Mouse (Mus musculus) erythroblast, embryonic 14.5 days (primary cell): ENCODE measurements around the gene Adamtsl5.

Experiments
- GATA1 ChIP-seq: IDR thresholded peaks from 2 replicates; pipeline ENCODE4 v1.6.1; 2012; ENCODE audit warnings: low read length, inconsistent platforms, mixed read lengths
- TAL1 ChIP-seq: IDR thresholded peaks from 3 replicates; pipeline ENCODE4 v1.6.1; 2012; ENCODE audit warnings: low read length, inconsistent platforms, mixed read lengths

- TF ChIP-seq TAL1 (no peak), GATA1 (no peak)
Observed at GRCm38 (mm10) chr10:80397524-80398173, 49.4 kb upstream of the Adamtsl5 start.
